Mouse (Mus musculus) limb, embryonic 14.5 days (tissue): ENCODE results near the gene Cacna1i. TPM values are rescaled to one million over a fixed set of nuclear protein-coding genes. Genes with fewer than 3 reads are reported as not detected.

ENCODE experiments used
- ATAC-seq: fragments of 200-750 bp; cut with Nextera tagmentation; 2 replicates; pipeline ENCODE4 v1.8.0; 2017; ENCODE audit warnings: low read depth, moderate number of reproducible peaks, moderate TSS enrichment; ENCODE audit not compliant: low FRiP score
- DNase-seq: peaks from one replicate; pipeline ENCODE4 v3.0.0-alpha.2; 2015; ENCODE audit warnings: low spot score
- H3K27ac ChIP-seq: fragments of 300-500 bp; sonication (generic); replicated peaks from 2 replicates; pipeline ENCODE4 v1.5.1; 2014; ENCODE audit warnings: low read depth, mild to moderate bottlenecking, low read length, moderate library complexity, mixed read lengths
- H3K27me3 ChIP-seq: fragments of 300-500 bp; sonication (generic); 2 replicates; pipeline ENCODE4 v1.6.1; 2014; ENCODE audit warnings: low read length, mixed read lengths; ENCODE audit not compliant: control insufficient read depth, insufficient read depth
- H3K36me3 ChIP-seq: fragments of 300-500 bp; sonication (generic); 2 replicates; pipeline ENCODE4 v1.6.1; 2014; ENCODE audit warnings: mild to moderate bottlenecking, low read length, moderate library complexity, mixed read lengths; ENCODE audit not compliant: control insufficient read depth, insufficient read depth
- H3K4me1 ChIP-seq: fragments of 300-500 bp; sonication (generic); 2 replicates; pipeline ENCODE4 v1.6.1; 2014; ENCODE audit warnings: antibody characterized with exemption, low read length, mixed read lengths; ENCODE audit not compliant: control insufficient read depth, insufficient read depth
- H3K4me2 ChIP-seq: fragments of 300-500 bp; sonication (generic); replicated peaks from 2 replicates; pipeline ENCODE4 v1.6.1; 2014; ENCODE audit warnings: low read depth, mild to moderate bottlenecking, low read length, moderate library complexity; ENCODE audit not compliant: severe bottlenecking
- H3K4me3 ChIP-seq: fragments of 300-500 bp; sonication (generic); replicated peaks from 2 replicates; pipeline ENCODE4 v1.5.1; 2014; ENCODE audit warnings: low read length
- H3K9ac ChIP-seq: fragments of 300-500 bp; sonication (generic); 2 replicates; pipeline ENCODE4 v1.6.1; 2014; ENCODE audit warnings: mild to moderate bottlenecking, low read depth, low read length, moderate library complexity; ENCODE audit not compliant: severe bottlenecking
- H3K9me3 ChIP-seq: fragments of 300-500 bp; sonication (generic); 2 replicates; pipeline ENCODE4 v1.6.1; 2016; ENCODE audit warnings: low read length; ENCODE audit not compliant: control insufficient read depth
- POLR2A ChIP-seq: fragments of 200-500 bp; IDR thresholded peaks from 2 replicates; pipeline ENCODE4 v1.8.0; 2012; ENCODE audit warnings: inconsistent platforms, mild to moderate bottlenecking, moderate library complexity, borderline replicate concordance; ENCODE audit not compliant: insufficient read depth, insufficient read length; ENCODE audit errors: extremely low read depth
- WGBS: fragments of 180-500 bp; shearing (Covaris S2); extraction: QIAGEN DNeasy Blood & Tissue Kit; methylation state at CpG from one replicate; pipeline ENCODE4 v1.1.7; 2014; 5-methylcytosine and 5-hydroxymethylcytosine counted together
- polyA plus RNA-seq, 2 experiments: library from polyadenylated mRNA; depleted of rRNA in 1 of 2; stranded (reverse) in 1 of 2; unstranded in 1 of 2; fragments of >200 nt; fragmentation: Nextera tagmentation in 1 of 2; extraction: Ambion mirVana in 1 of 2; gene quantifications; 2 replicates each; pipeline versions ENCODE4 v1.2.1 to v1.2.3; 2012 to 2014

Gene Cacna1i
- polyA plus RNA-seq, 2 experiments = 0.03 to 0.34 TPM

DNA sequence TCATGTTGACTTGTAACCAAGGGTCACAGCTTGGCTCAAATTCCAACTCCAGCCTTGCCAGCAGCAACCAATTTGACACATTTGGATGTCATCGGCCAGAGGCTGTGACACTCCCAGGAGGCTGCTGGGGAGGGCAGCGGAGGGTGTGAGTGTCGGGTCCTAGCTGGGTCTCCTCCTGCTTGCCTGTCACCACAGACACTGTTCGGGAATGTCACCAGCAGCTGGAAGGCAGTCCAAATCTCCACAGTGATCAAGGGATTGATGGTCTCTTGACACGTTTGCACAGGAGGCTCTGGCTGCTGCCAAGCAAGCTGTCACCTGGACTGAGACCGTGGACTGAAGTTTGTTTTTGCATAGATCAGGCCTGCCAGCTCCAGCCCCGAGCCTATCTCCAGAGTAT lies 123.6 kb downstream of the Cacna1i start:
- Histone ChIP-seq H3K9ac (no peak overlapping the region), H3K27ac (no peak overlapping the region), H3K9me3 (no peaks in the 10 kb centered on the region), H3K4me3 (no peak overlapping the region), H3K27me3 (no peaks in the 10 kb centered on the region), H3K36me3 (no peaks in the 10 kb centered on the region), H3K4me2 (no peak overlapping the region), H3K4me1 (no peaks in the 10 kb centered on the region)
- TF ChIP-seq POLR2A = no peak
- ATAC-seq = no peak
- no peak for DNase-seq
- WGBS = 61% methylated on average over 7 of the region's 7 CpGs

DNA sequence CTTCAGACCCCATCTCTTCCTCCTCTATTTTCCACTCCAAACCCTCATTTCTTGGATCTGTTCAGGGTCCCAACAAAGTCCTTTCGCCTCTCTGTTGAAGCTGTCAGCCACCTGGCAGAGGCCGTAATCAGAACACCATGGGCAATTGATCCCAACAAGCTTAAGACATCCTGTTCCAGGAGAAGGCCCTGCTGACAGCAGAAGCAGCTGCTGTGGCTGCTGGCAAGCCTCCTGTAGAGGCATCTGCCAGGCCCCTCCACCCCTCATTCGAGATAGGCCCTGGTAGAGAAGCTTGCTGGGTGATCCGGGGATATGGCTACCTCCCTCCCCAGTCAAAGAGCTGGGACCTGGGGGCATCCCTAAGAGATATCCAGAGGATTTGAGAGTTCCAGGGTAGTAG lies 126.0 kb downstream of the Cacna1i start:
- DNase-seq (no peak), ATAC-seq (no peak)
- Histone ChIP-seq H3K27me3 (no peaks in the 10 kb centered on the region), H3K9ac (no peak overlapping the region), H3K9me3 (no peaks in the 10 kb centered on the region), H3K36me3 (no peaks in the 10 kb centered on the region), H3K4me1 (no peaks in the 10 kb centered on the region), H3K4me2 (no peak overlapping the region), H3K27ac (no peak overlapping the region), H3K4me3 (no peak overlapping the region)
- TF ChIP-seq POLR2A = no peak
- 55% methylated on average over 4 of the region's 4 CpGs for WGBS

DNA sequence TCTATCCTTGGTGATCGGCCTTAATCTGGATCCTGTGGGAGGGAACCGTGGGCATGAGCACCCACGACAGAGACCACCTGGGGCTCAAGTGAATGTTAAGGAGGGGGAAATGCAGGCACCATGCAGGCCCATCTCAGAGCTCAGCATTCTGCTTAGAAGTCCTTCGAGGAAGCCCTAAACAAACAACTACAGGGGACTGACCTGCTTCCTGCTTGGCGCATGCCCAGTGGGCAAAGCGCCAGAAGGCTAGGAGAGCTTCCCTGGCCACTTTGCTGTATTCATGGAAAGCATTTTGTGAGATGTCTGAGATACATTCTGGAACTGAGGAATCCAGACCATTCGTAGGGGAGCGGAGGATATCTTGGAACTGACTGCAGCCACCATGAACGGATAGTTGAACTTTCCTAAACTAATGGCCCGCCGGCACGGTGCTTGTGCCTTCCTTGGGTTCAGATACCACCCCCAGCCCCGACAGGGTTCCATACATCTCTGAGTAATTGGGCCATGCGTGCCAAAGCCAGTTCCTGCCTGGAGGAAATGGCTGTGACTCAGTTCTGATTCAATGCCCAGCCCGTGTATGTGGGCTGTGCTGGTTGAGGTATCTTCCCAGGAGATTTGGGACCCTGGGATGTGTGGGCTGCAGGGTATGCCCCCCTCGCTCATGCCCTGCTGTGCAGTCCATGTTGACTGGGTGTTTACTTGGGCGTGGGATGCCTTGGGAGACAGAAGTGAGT lies 127.1 kb downstream of the Cacna1i start:
- 79% methylated on average over 17 of the region's 17 CpGs for WGBS
- Histone ChIP-seq H3K9ac (no peak overlapping the region), H3K27me3 (no peaks in the 10 kb centered on the region), H3K4me1 (no peaks in the 10 kb centered on the region), H3K9me3 (no peaks in the 10 kb centered on the region), H3K36me3 (no peaks in the 10 kb centered on the region), H3K4me2 (no peak overlapping the region), H3K27ac (no peak overlapping the region), H3K4me3 (no peak overlapping the region)
- ATAC-seq (no peak), DNase-seq (no peak)
- TF ChIP-seq POLR2A = no peak

DNA sequence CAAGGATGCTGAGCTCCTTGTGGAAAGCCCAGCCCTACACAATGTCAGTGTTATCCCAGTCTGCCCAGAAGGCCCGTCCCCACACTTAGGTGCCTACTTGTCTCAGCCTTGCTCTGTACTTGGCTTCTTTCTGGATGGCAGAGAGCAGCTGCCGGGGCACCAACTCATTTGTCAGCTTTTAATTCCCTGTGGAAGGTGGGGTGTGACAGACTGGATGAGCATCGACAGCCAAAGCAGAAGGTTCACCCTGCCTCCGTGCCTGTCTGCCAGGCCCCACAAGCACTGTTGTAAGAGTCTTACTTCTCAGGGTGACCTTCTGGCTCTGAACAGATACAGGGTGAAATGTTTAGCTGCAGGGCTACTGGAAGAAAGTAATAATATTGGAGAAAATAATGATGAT lies 128.1 kb downstream of the Cacna1i start:
- Histone ChIP-seq H3K4me3 (no peak overlapping the region), H3K9me3 (no peaks in the 10 kb centered on the region), H3K27me3 (no peaks in the 10 kb centered on the region), H3K9ac (no peak overlapping the region), H3K4me2 (no peak overlapping the region), H3K27ac (no peak overlapping the region), H3K4me1 (no peaks in the 10 kb centered on the region), H3K36me3 (no peaks in the 10 kb centered on the region)
- DNase-seq (no peak), ATAC-seq (no peak)
- no peak for TF ChIP-seq POLR2A
- WGBS = 80% methylated on average over 4 of the region's 4 CpGs

DNA sequence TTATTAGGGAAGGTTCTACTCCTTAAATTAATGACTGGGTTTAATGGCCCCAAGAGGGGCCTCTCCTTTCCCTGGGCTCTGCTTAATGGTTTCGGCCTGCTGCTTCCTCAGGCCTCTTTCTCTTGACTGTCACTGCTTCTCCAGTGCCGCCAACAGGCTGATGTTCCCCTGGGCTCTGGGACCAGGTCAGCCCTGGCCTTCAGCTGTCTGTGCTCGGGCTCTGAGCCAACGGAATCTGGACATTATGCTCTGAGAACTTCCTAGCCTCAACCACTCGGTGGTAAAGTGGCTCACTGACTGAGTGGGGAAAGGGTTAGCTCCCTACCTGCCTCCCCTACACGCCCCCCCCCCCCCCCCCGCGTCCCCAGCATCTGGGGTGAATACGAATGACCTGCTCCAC lies 130.0 kb downstream of the Cacna1i start:
- H3K9ac ChIP-seq = no peak overlapping the region
- no peaks in the 10 kb centered on the region for H3K4me1 ChIP-seq
- WGBS = 51% methylated on average over 7 of the region's 9 CpGs
- ATAC-seq (no peak), DNase-seq (no peak)
- no peaks in the 10 kb centered on the region for H3K36me3 ChIP-seq
- TF ChIP-seq POLR2A = no peak
- no peak overlapping the region for H3K27ac ChIP-seq
- no peaks in the 10 kb centered on the region for H3K27me3 ChIP-seq
- no peak overlapping the region for H3K4me3 ChIP-seq
- no peak overlapping the region for H3K4me2 ChIP-seq
- H3K9me3 ChIP-seq = no peaks in the 10 kb centered on the region
